Mouse (Mus musculus) kidney, adult 2 months (tissue): ENCODE measurements around the gene Prdm2. TPM values are rescaled to one million over a fixed set of nuclear protein-coding genes. Genes with fewer than 3 reads are reported as not detected.
A peak's percentile ranks its signal among the peaks of the same experiment; 100 is the strongest.

Source experiments
- DNase-seq: peaks from one replicate; pipeline ENCODE4 v3.0.0; 2021
- H3K27ac ChIP-seq: fragments of 200-500 bp; 2 replicates; pipeline ENCODE4 v1.5.1; 2012; ENCODE audit warnings: low read depth, low read length, control low read depth, inconsistent platforms; ENCODE audit not compliant: insufficient read depth
- H3K27me3 ChIP-seq: fragments of 200-500 bp; replicated peaks from 2 replicates; pipeline ENCODE4 v1.6.1; 2012; ENCODE audit warnings: mild to moderate bottlenecking, moderate library complexity, low read length, inconsistent platforms; ENCODE audit not compliant: control insufficient read depth, insufficient read depth
- H3K36me3 ChIP-seq: fragments of 200-500 bp; 2 replicates; pipeline ENCODE4 v1.6.1; 2012; ENCODE audit warnings: mild to moderate bottlenecking, moderate library complexity, low read length, inconsistent platforms; ENCODE audit not compliant: control insufficient read depth, insufficient read depth
- H3K4me1 ChIP-seq: fragments of 200-500 bp; 2 replicates; pipeline ENCODE4 v1.6.1; 2011; ENCODE audit warnings: low read length; ENCODE audit not compliant: control insufficient read depth, insufficient read depth
- H3K4me3 ChIP-seq: fragments of 200-500 bp; 2 replicates; pipeline ENCODE4 v1.5.1; 2011; ENCODE audit warnings: mild to moderate bottlenecking, low read depth, low read length, control low read depth; ENCODE audit not compliant: insufficient read depth
- CTCF ChIP-seq: fragments of 200-500 bp; conservative IDR thresholded peaks from 2 replicates; pipeline ENCODE4 v1.5.1; 2011; ENCODE audit warnings: low read depth, mild to moderate bottlenecking, control low read depth, low read length, moderate library complexity, mixed read lengths; ENCODE audit not compliant: insufficient read depth, insufficient read length
- POLR2A ChIP-seq: fragments of 200-500 bp; IDR thresholded peaks from one replicate; pipeline ENCODE4 v1.6.1; 2011; ENCODE audit warnings: low read depth, low read length, control low read depth
- WGBS: fragments of 180-500 bp; shearing (Covaris S2); methylation state at CpG from one replicate; pipeline ENCODE4 v1.1.7; 2018; 5-methylcytosine and 5-hydroxymethylcytosine counted together
- polyA plus RNA-seq: library from polyadenylated mRNA; depleted of rRNA; stranded (reverse); fragments of >200 nt; gene quantifications from 2 replicates; pipeline ENCODE4 v1.2.3, GENCODE M21; 2012

Prdm2 gene
- polyA plus RNA-seq, 1 experiment = 13.9 TPM

DNA sequence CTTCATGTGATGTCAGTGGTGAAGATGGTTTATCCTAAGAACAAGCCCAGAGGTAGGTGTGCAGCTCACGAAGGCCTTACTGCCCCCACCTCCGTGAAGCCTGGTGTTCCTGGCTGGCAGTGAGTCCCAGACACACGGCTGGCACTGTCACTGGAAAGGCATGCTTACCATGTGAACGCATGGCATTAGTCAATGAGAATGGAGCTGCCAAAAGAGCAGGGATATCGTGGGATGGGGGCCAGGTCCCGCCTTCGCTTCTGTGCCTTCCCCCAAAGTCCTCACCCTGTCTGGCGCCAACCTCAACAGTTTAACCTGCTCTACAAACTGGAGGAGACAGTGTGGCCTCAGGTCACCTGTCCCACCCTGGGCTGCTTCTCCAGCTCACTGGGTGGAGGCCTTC lies 92.8 kb downstream of the Prdm2 start:
- TF ChIP-seq CTCF (no peak), POLR2A (no peak)
- Histone ChIP-seq H3K4me3 (no peak overlapping the region), H3K27ac (no peak overlapping the region), H3K36me3 (no peaks in the 10 kb centered on the region), H3K4me1 (0 out of 2 replicates have a peak, but pooled peaks cover 9% of the 10 kb centered on the region), H3K27me3 (no peaks in the 10 kb centered on the region)
- DNase-seq = no peak
- WGBS = 65% methylated on average over 8 of the region's 8 CpGs

GRCm38 (mm10) chr4:143118843-143119242 lies 94.0 kb downstream of the Prdm2 start:
- peak; percentile 61 for DNase-seq
- Histone ChIP-seq H3K36me3 (no peaks in the 10 kb centered on the region), H3K27me3 (no peaks in the 10 kb centered on the region), H3K4me1 (0 out of 2 replicates have a peak, but pooled peaks cover 9% of the 10 kb centered on the region), H3K4me3 (no peak overlapping the region), H3K27ac (no peak overlapping the region)
- TF ChIP-seq CTCF (no peak), POLR2A (no peak)
- WGBS = 17% methylated on average over 4 of the region's 4 CpGs

DNA sequence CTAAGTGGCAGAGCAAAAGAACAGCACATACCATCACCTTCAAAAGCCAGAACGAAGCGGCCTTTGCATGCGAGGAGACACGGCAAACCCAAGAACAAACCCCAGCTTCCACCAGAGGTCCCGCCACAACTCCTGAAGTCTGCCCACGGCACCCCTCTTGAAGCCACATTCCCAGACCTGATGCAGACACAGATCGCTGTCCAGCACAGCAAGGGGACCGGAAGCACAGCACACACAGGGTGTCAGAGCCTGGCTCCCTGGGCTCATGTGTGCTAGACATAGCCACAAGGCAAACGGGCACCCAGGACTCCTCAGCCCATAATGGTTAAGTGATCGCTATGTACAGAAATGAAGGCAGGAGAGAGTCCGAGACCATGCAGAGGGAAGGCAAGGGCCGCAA lies 96.9 kb downstream of the Prdm2 start:
- Histone ChIP-seq H3K36me3 (no peaks in the 10 kb centered on the region), H3K27ac (no peak overlapping the region), H3K4me3 (no peak overlapping the region), H3K4me1 (0 out of 2 replicates have a peak, but pooled peaks cover 9% of the 10 kb centered on the region), H3K27me3 (no peaks in the 10 kb centered on the region)
- no peak for TF ChIP-seq POLR2A
- TF ChIP-seq CTCF = no peak
- 73% methylated on average over 12 of the region's 12 CpGs for WGBS
- no peak for DNase-seq

DNA sequence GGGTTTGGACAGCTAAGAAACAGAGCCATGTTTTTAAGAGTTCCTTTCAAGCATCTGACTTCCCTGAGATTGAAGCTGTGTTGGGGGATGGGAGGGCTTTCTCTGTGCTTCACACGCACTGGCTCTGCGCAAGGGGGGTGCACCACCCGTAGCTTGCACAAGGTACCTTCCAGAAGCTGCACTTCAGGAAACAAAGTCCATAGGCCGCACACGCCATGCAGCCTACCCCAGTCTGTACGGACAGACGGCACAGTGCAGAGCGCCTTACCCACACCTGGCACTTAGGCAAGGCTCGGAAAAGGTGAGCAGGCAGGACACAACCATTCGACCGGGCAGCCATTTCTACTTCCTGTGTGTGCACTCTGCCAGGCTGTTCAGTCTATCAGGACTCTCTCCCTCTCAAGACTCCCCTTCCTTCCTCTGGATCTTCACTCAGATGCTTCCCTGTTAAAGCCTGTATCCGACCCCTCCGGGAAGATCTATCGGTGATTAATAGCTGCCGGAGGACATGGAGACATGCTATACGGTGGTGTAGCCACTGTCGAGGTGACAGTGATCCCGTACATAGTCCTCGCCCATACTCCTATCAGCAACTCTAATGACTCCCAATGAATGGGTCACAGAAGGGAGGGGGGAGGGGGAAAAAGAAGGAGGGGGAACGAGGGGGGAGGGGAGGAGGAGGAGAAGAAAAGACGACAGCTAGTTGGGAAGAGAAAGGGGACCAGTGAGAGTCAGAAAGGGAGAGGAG lies 98.4 kb downstream of the Prdm2 start:
- WGBS = 57% methylated on average over 20 of the region's 21 CpGs
- Histone ChIP-seq H3K4me3 (no peak overlapping the region), H3K4me1 (0 out of 2 replicates have a peak, but pooled peaks cover 8% of the 10 kb centered on the region), H3K27me3 (no peaks in the 10 kb centered on the region), H3K27ac (no peak overlapping the region), H3K36me3 (no peaks in the 10 kb centered on the region)
- DNase-seq = no peak
- TF ChIP-seq CTCF = no peak
- no peak for TF ChIP-seq POLR2A

DNA sequence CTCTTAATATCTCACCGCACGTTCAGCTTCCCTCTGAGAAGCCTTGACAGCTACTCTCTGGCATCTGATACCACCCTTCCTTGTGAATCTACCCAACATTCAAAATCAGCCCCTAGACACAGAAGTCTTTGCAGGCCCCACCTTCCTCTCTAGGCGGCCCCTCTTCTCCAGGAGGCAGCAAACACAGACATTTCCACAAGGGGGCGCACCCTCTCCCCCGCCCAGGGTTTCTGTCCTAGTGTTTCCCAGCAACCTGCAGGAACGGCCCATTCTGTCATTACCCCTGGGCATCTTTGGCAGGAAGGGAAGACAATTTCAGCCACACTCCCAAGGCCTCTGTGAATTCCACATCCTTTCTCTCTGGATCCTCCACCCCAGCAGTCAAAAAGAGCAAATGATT lies 99.8 kb downstream of the Prdm2 start:
- Histone ChIP-seq H3K4me1 (0 out of 2 replicates have a peak, but pooled peaks cover 2% of the 10 kb centered on the region), H3K36me3 (no peaks in the 10 kb centered on the region), H3K27ac (no peak overlapping the region), H3K4me3 (no peak overlapping the region), H3K27me3 (no peaks in the 10 kb centered on the region)
- peak; percentile 60 for DNase-seq
- WGBS = 39% methylated on average over 6 of the region's 6 CpGs
- no peak for TF ChIP-seq POLR2A
- peak; percentile 62 for TF ChIP-seq CTCF

DNA sequence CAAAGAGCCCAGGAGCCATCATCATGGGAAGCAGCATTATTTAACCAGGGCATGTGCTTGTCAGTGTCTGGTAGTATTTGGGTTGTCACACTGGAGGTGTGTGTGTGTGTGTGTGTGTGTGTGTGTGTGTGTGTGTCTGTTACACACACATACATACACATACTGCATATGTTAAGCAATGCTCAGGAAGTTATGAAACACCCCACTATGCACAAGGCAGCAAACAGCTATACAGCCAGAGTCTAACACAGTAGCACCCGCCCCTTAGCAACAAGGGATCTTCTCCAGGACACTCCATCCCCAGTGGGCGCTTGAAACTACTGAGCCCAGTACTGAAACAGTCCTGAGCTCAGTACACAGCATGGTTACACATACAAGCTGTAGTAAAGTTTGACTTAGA lies 100.4 kb downstream of the Prdm2 start:
- H3K27ac ChIP-seq = no peak overlapping the region
- DNase-seq = no peak
- H3K27me3 ChIP-seq = no peaks in the 10 kb centered on the region
- WGBS = 91% methylated on average over 2 of the region's 2 CpGs
- H3K36me3 ChIP-seq = no peaks in the 10 kb centered on the region
- TF ChIP-seq POLR2A (no peak), CTCF (no peak)
- H3K4me1 ChIP-seq = 0 out of 2 replicates have a peak, but pooled peaks cover 2% of the 10 kb centered on the region
- no peak overlapping the region for H3K4me3 ChIP-seq

DNA sequence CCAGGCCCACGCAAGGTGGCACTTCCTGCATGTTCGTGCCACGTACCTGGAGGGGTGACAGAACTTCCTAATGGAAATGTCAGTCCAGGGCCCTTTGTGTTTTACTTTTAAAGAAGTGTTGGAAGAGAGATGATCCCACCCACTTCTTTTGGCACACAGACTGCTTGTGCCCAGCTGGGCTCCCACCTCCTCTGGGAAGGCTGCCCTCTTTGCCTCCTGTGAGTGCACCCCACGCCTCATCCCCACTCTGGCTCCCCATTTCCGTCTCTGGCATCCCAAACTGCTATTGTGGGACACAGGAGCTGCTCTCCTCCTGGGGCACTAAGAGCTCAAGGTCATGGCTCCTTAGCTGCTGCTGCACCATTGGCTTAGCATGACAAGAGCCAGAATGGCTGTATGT lies 100.9 kb downstream of the Prdm2 start:
- 94% methylated on average over 5 of the region's 5 CpGs for WGBS
- DNase-seq = no peak
- TF ChIP-seq POLR2A (no peak), CTCF (no peak)
- 0 out of 2 replicates have a peak, but pooled peaks cover 2% of the 10 kb centered on the region for H3K4me1 ChIP-seq
- no peak overlapping the region for H3K4me3 ChIP-seq
- no peaks in the 10 kb centered on the region for H3K36me3 ChIP-seq
- H3K27me3 ChIP-seq = no peaks in the 10 kb centered on the region
- no peak overlapping the region for H3K27ac ChIP-seq

- Histone ChIP-seq H3K36me3 (no peaks in the 10 kb centered on the region), H3K27me3 (no peaks in the 10 kb centered on the region), H3K4me3 (no peak overlapping the region), H3K27ac (no peak overlapping the region), H3K4me1 (0 out of 2 replicates have a peak, but pooled peaks cover 2% of the 10 kb centered on the region)
- TF ChIP-seq CTCF = no peak
- no peak for TF ChIP-seq POLR2A
- 31% methylated on average over 9 of the region's 9 CpGs for WGBS
- peak; percentile 59 for DNase-seq
These were observed 104.2 kb downstream of the Prdm2 start for GRCm38 (mm10) chr4:143108552-143108951.
